Mouse (Mus musculus) embryonic facial prominence, embryonic 14.5 days (tissue): ENCODE measurements at regions not wholly inside any gene's neighbourhood (a gene's known extent, or its start where the extent isn't known, plus 50 kb on each side); places are given as distances from the start of the nearest gene placed in this dataset.

Experiments used
- ATAC-seq: fragments of 200-750 bp; cut with Nextera tagmentation; 2 replicates; pipeline ENCODE4 v1.8.0; 2017; ENCODE audit warnings: low read depth, moderate number of reproducible peaks, moderate TSS enrichment
- DNase-seq: peaks from one replicate; pipeline ENCODE4 v3.0.0-alpha.2; 2015; ENCODE audit warnings: low spot score
- H3K27ac ChIP-seq: fragments of 300-500 bp; sonication (generic); replicated peaks from 2 replicates; pipeline ENCODE4 v1.5.1; 2014; ENCODE audit warnings: low read depth, mild to moderate bottlenecking, low read length, moderate library complexity
- H3K27me3 ChIP-seq: fragments of 300-500 bp; sonication (generic); replicated peaks from 2 replicates; pipeline ENCODE4 v1.6.1; 2014; ENCODE audit warnings: low read length; ENCODE audit not compliant: control insufficient read depth, insufficient read depth
- H3K36me3 ChIP-seq: fragments of 300-500 bp; sonication (generic); 2 replicates; pipeline ENCODE4 v1.6.1; 2014; ENCODE audit warnings: low read length, mixed read lengths; ENCODE audit not compliant: control insufficient read depth, insufficient read depth
- H3K4me1 ChIP-seq: fragments of 300-500 bp; sonication (generic); 2 replicates; pipeline ENCODE4 v1.6.1; 2014; ENCODE audit warnings: antibody characterized with exemption, low read length; ENCODE audit not compliant: control insufficient read depth, insufficient read depth
- H3K4me2 ChIP-seq: fragments of 300-500 bp; sonication (generic); 2 replicates; pipeline ENCODE4 v1.6.1; 2014; ENCODE audit warnings: low read depth, mild to moderate bottlenecking, low read length, moderate library complexity, mixed read lengths
- H3K4me3 ChIP-seq: fragments of 300-500 bp; sonication (generic); 2 replicates; pipeline ENCODE4 v1.5.1; 2014; ENCODE audit warnings: low read depth, mild to moderate bottlenecking, low read length
- H3K9ac ChIP-seq: fragments of 300-500 bp; sonication (generic); 2 replicates; pipeline ENCODE4 v1.6.1; 2014; ENCODE audit warnings: low read depth, mild to moderate bottlenecking, low read length, moderate library complexity, mixed read lengths
- H3K9me3 ChIP-seq: fragments of 300-500 bp; sonication (generic); 2 replicates; pipeline ENCODE4 v1.6.1; 2016; ENCODE audit warnings: low read length; ENCODE audit not compliant: control insufficient read depth
- WGBS: fragments of 180-500 bp; shearing (Covaris S2); extraction: QIAGEN DNeasy Blood & Tissue Kit; methylation state at CpG from one replicate; pipeline ENCODE4 v1.1.7; 2014; 5-methylcytosine and 5-hydroxymethylcytosine counted together

DNA sequence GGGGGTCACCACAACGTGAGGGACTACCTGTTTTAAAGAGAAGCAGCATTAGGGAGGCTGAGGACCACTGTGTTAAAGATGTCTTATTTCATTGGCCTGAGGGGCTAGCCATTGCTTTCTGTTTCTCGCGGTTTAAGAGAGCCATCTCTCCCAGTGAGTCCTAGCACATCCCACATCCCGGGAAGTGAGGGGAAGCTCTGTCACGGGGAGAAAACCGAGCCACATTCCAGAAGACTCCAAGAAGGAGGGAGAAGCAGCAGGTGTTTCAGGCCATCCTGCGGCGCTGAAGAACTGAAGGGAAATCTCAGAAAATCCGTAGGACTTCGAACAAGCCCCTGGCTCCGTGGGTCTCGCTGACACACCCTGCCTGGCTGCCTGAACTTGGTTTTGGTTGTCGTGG, 177.3 kb downstream of the Tfap2c start:
- Histone ChIP-seq H3K9me3 (no peaks in the 10 kb centered on the region), H3K4me2 (peak overlapping the region; percentile 84), H3K27ac (no peak overlapping the region), H3K9ac (no peak overlapping the region), H3K4me3 (peak overlapping the region; percentile 4; the same call in 1 of the 2 replicates), H3K27me3 (peaks cover 46% of the 10 kb centered on the region), H3K36me3 (no peaks in the 10 kb centered on the region), H3K4me1 (peaks cover 18% of the 10 kb centered on the region; the same call in 1 of the 2 replicates)
- DNase-seq (no peak), ATAC-seq (no peak)
- 5% methylated on average over 13 of the region's 13 CpGs for WGBS

GRCm38 (mm10) chr2:172727576-172727975, 178.2 kb downstream of the Tfap2c start:
- 23% methylated on average over 10 of the region's 10 CpGs for WGBS
- H3K27ac ChIP-seq, result no peak overlapping the region
- no peak for ATAC-seq
- H3K4me2 ChIP-seq, result peak overlapping the region; percentile 84
- 0 out of 2 replicates have a peak overlapping the region, but pooled peaks have one; percentile 4 for H3K4me3 ChIP-seq
- no peak for DNase-seq
- H3K9me3 ChIP-seq, result no peaks in the 10 kb centered on the region
- no peaks in the 10 kb centered on the region for H3K36me3 ChIP-seq
- peaks cover 55% of the 10 kb centered on the region for H3K27me3 ChIP-seq
- H3K9ac ChIP-seq, result no peak overlapping the region
- H3K4me1 ChIP-seq, result peaks cover 18% of the 10 kb centered on the region

DNA sequence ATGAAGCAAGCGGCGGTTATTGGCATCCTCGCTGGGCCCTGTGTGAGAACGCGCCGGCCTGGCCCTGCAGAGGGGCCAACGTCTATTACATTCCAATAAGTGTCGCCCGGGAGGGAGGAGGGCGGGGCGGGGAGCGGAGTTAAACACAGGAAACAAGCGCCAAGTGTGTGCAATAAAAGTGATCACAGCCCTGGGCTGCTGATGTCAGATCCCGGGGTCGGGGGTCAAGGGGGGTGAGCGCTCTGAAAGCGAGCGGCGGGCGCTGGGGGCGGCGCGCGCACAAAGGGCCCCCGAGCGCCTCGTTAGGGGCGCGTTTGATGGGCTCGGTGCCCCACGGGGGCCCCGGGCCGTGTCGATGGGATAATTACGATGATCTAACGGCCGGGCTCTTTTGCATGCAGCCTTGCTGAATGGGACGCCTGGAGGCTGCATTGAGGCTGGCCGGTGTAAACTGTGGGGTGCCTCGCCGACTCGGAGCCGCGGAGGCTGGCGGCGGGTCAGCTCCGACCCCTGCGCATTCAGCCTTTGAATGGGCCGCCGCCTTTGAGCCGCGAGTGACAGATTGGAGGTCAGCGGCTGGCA, 178.9 kb downstream of the Tfap2c start:
- Histone ChIP-seq H3K4me2 (peak overlapping the region; percentile 84), H3K9ac (peak overlapping the region; percentile 47), H3K36me3 (no peaks in the 10 kb centered on the region), H3K27ac (no peak overlapping the region), H3K9me3 (no peaks in the 10 kb centered on the region), H3K4me1 (peaks cover 18% of the 10 kb centered on the region), H3K27me3 (peaks cover 56% of the 10 kb centered on the region), H3K4me3 (peak overlapping the region; percentile 43)
- WGBS, result 0% methylated on average over 34 of the region's 53 CpGs
- peak; percentile 85 for DNase-seq
- ATAC-seq, result peak; percentile 90; the same call in 1 of the 2 replicates

GRCm38 (mm10) chr2:172729151-172729550, 179.8 kb downstream of the Tfap2c start:
- ATAC-seq (no peak), DNase-seq (no peak)
- WGBS, result 73% methylated on average over 4 of the region's 4 CpGs
- Histone ChIP-seq H3K27me3 (peaks cover 63% of the 10 kb centered on the region), H3K9me3 (no peaks in the 10 kb centered on the region), H3K4me1 (peaks cover 18% of the 10 kb centered on the region), H3K9ac (no peak overlapping the region), H3K4me2 (0 out of 2 replicates have a peak overlapping the region, but pooled peaks have one; percentile 84), H3K36me3 (no peaks in the 10 kb centered on the region), H3K27ac (no peak overlapping the region), H3K4me3 (peak overlapping the region; percentile 43; the same call in 1 of the 2 replicates)

DNA sequence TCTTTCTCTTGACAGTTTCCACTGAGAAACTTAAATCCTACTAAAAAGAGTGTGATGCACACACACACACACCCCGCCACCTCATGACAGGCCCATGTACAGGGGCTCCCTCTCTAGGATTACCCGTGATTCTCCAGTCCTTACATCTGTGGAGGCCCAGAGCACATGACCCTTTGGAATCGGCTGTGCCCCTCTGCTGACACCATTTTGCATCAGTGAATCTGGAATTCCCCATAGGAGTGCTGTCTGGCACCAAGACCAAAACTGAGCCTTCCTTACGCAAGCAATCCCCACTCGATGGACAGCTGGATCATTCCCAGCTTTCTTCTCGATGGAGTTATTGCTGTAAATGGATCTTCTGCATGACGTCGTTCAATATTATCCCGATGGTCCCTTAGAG, 180.3 kb downstream of the Tfap2c start:
- DNase-seq, result no peak
- WGBS, result 70% methylated on average over 9 of the region's 9 CpGs
- no peak overlapping the region for H3K9ac ChIP-seq
- H3K27me3 ChIP-seq, result peaks cover 68% of the 10 kb centered on the region
- H3K4me1 ChIP-seq, result peaks cover 18% of the 10 kb centered on the region
- no peak for ATAC-seq
- no peaks in the 10 kb centered on the region for H3K36me3 ChIP-seq
- H3K9me3 ChIP-seq, result no peaks in the 10 kb centered on the region
- no peak overlapping the region for H3K4me3 ChIP-seq
- no peak overlapping the region for H3K27ac ChIP-seq
- no peak overlapping the region for H3K4me2 ChIP-seq

- no peak for ATAC-seq
- Histone ChIP-seq H3K4me2 (peak overlapping the region; percentile 37), H3K27me3 (peaks cover 72% of the 10 kb centered on the region), H3K27ac (no peak overlapping the region), H3K36me3 (no peaks in the 10 kb centered on the region), H3K4me1 (peaks cover 18% of the 10 kb centered on the region), H3K9ac (no peak overlapping the region), H3K4me3 (peak overlapping the region; percentile 12; the same call in 1 of the 2 replicates), H3K9me3 (no peaks in the 10 kb centered on the region)
- peak; percentile 56 for DNase-seq
- WGBS, result under 1% methylated on average over 18 of the region's 18 CpGs
Observed at GRCm38 (mm10) chr2:172731408-172731807, 182.0 kb downstream of the Tfap2c start.

GRCm38 (mm10) chr2:172732453-172733210, 183.2 kb downstream of the Tfap2c start:
- no peak for ATAC-seq
- 3% methylated on average over 19 of the region's 19 CpGs for WGBS
- no peak overlapping the region for H3K27ac ChIP-seq
- DNase-seq, result no peak
- H3K9ac ChIP-seq, result no peak overlapping the region
- no peak overlapping the region for H3K4me3 ChIP-seq
- peaks cover 9% of the 10 kb centered on the region for H3K4me1 ChIP-seq
- peaks cover 68% of the 10 kb centered on the region for H3K27me3 ChIP-seq
- H3K36me3 ChIP-seq, result no peaks in the 10 kb centered on the region
- 0 out of 2 replicates have a peak overlapping the region, but pooled peaks have one; percentile 21 for H3K4me2 ChIP-seq
- no peaks in the 10 kb centered on the region for H3K9me3 ChIP-seq

DNA sequence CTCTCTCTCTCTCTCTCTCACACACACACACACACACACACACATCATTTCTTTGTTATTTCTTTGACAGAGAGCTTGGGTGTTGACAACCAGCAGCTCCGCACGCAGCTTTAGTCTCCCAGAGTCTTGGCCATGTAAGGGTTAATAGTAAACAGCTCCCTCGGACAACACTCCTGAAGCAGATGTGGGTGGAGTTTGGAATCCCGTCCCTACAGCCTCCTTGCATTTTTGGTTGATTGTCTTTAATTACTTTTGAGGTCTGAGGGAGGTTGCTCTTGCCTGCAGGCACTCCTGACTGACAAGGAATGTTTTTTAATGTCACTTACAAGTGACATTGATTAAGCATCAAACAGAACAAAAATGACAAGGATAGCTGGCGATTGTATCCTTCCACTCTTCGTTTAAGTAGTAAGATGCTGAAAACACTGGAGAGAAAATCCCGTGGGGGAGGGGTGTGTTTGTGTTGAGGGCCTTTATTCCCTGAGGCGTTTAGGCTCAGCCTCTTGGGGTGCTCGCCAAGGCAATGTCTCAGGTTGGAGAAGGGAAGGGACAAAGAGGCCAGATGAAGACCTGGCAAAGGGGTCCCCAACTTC, 184.1 kb downstream of the Tfap2c start:
- H3K27ac ChIP-seq, result no peak overlapping the region
- H3K9me3 ChIP-seq, result no peaks in the 10 kb centered on the region
- H3K9ac ChIP-seq, result no peak overlapping the region
- H3K36me3 ChIP-seq, result no peaks in the 10 kb centered on the region
- ATAC-seq (no peak), DNase-seq (peak; percentile 36)
- H3K27me3 ChIP-seq, result peaks cover 63% of the 10 kb centered on the region
- H3K4me2 ChIP-seq, result no peak overlapping the region
- peaks cover 3% of the 10 kb centered on the region for H3K4me1 ChIP-seq
- 6% methylated on average over 9 of the region's 9 CpGs for WGBS
- no peak overlapping the region for H3K4me3 ChIP-seq
